Mouse (Mus musculus) thymus, adult 2 months (tissue): ENCODE data around the gene Gm5800. TPM values are rescaled to one million over a fixed set of nuclear protein-coding genes. Genes with fewer than 3 reads are reported as not detected.
"Not testable (repeated sequence)": the region's sequence is repeated elsewhere in the genome, so short reads cannot be mapped to it uniquely, and the experiment has no call there.

ENCODE experiments used
- DNase-seq: peaks from one replicate; pipeline ENCODE4 v3.0.0; 2021
- H3K27ac ChIP-seq: fragments of 200-500 bp; 2 replicates; pipeline ENCODE4 v1.5.1; 2012; ENCODE audit warnings: low read length, control low read depth; ENCODE audit not compliant: control insufficient read depth, insufficient read depth
- H3K27me3 ChIP-seq: fragments of 200-500 bp; 2 replicates; pipeline ENCODE4 v1.6.1; 2012; ENCODE audit warnings: mild to moderate bottlenecking, low read length, moderate library complexity, mixed read lengths; ENCODE audit not compliant: control insufficient read depth, insufficient read depth
- H3K36me3 ChIP-seq: fragments of 200-500 bp; 2 replicates; pipeline ENCODE4 v1.6.1; 2012; ENCODE audit warnings: mild to moderate bottlenecking, low read length, moderate library complexity; ENCODE audit not compliant: control insufficient read depth, insufficient read depth
- H3K4me1 ChIP-seq: fragments of 200-500 bp; replicated peaks from 2 replicates; pipeline ENCODE4 v1.6.1; 2012; ENCODE audit warnings: low read length; ENCODE audit not compliant: control insufficient read depth, insufficient read depth
- H3K4me3 ChIP-seq: fragments of 200-500 bp; 2 replicates; pipeline ENCODE4 v1.5.1; 2012; ENCODE audit warnings: mild to moderate bottlenecking, low read length, control low read depth, moderate library complexity; ENCODE audit not compliant: control insufficient read depth, insufficient read depth
- CTCF ChIP-seq: fragments of 200-500 bp; IDR thresholded peaks from 2 replicates; pipeline ENCODE4 v1.5.1; 2012; ENCODE audit warnings: mild to moderate bottlenecking, control low read depth, low read length, moderate library complexity, borderline replicate concordance; ENCODE audit not compliant: control insufficient read depth, poor library complexity, insufficient read depth; ENCODE audit errors: extremely low read depth
- POLR2A ChIP-seq: fragments of 200-500 bp; IDR thresholded peaks from 2 replicates; pipeline ENCODE4 v1.6.1; 2012; ENCODE audit warnings: mild to moderate bottlenecking, low read length, control low read depth, moderate library complexity; ENCODE audit not compliant: control insufficient read depth, poor library complexity, insufficient read depth; ENCODE audit errors: extremely low read depth
- WGBS: fragments of 180-500 bp; shearing (Covaris S2); methylation state at CpG from one replicate; pipeline ENCODE4 v1.1.7; 2018; 5-methylcytosine and 5-hydroxymethylcytosine counted together
- polyA plus RNA-seq: library from polyadenylated mRNA; depleted of rRNA; stranded (reverse); fragments of >200 nt; gene quantifications from 2 replicates; pipeline ENCODE4 v1.2.3, GENCODE M21; 2012; rRNA removed

The Gm5800 gene
- polyA plus RNA-seq = not detected in 2 replicates

- no peak within 1 kb of the TSS for H3K27ac ChIP-seq
- H3K4me3 ChIP-seq = no peak within 1 kb of the TSS
- H3K27me3 ChIP-seq = no peaks in the 10 kb centered on the region
- no peaks in the 10 kb centered on the region for H3K36me3 ChIP-seq
- WGBS = 75% methylated on average over 1 of the region's 1 CpGs
- DNase-seq = no peak
- no peaks in the 10 kb centered on the region for H3K4me1 ChIP-seq
- no peak for TF ChIP-seq POLR2A
- no peak for TF ChIP-seq CTCF
Measured at GRCm38 (mm10) chr14:51717083-51717482, at the start of gene Gm5800. Gm5800 (minus strand) TSS chr14:51717183.

GRCm38 (mm10) chr14:51755944-51756343 is 39.0 kb upstream of the Gm5800 start:
- no peak overlapping the region for H3K27ac ChIP-seq
- no peak for TF ChIP-seq POLR2A
- no peak for TF ChIP-seq CTCF
- H3K4me1 ChIP-seq = no peaks in the 10 kb centered on the region
- no peaks in the 10 kb centered on the region for H3K27me3 ChIP-seq
- no peak for DNase-seq
- no peak overlapping the region for H3K4me3 ChIP-seq
- H3K36me3 ChIP-seq = no peaks in the 10 kb centered on the region
- 85% methylated on average over 2 of the region's 2 CpGs for WGBS

GRCm38 (mm10) chr14:51740347-51741170 is 23.6 kb upstream of the Gm5800 start:
- no peak overlapping the region for H3K27ac ChIP-seq
- H3K4me1 ChIP-seq = no peaks in the 10 kb centered on the region
- no peak for TF ChIP-seq POLR2A
- TF ChIP-seq CTCF = no peak
- H3K36me3 ChIP-seq = no peaks in the 10 kb centered on the region
- peaks cover 2% of the 10 kb centered on the region; the same call in 1 of the 2 replicates for H3K27me3 ChIP-seq
- DNase-seq = no peak
- WGBS = 3% methylated on average over 42 of the region's 42 CpGs
- no peak overlapping the region for H3K4me3 ChIP-seq

GRCm38 (mm10) chr14:51739150-51739993 is 22.4 kb upstream of the Gm5800 start:
- H3K4me1 ChIP-seq = no peaks in the 10 kb centered on the region
- H3K4me3 ChIP-seq = no peak overlapping the region
- no peak overlapping the region for H3K27ac ChIP-seq
- TF ChIP-seq CTCF (no peak), POLR2A (no peak)
- peaks cover 2% of the 10 kb centered on the region; the same call in 1 of the 2 replicates for H3K27me3 ChIP-seq
- H3K36me3 ChIP-seq = no peaks in the 10 kb centered on the region
- WGBS = 9% methylated on average over 24 of the region's 24 CpGs
- no peak for DNase-seq

- Histone ChIP-seq H3K36me3 (no peaks in the 10 kb centered on the region), H3K4me3 (no peak overlapping the region), H3K27ac (no peak overlapping the region), H3K4me1 (no peaks in the 10 kb centered on the region), H3K27me3 (peaks cover 2% of the 10 kb centered on the region; the same call in 1 of the 2 replicates)
- TF ChIP-seq POLR2A = no peak
- TF ChIP-seq CTCF = no peak
- 4% methylated on average over 29 of the region's 29 CpGs for WGBS
- no peak for DNase-seq
Measured at GRCm38 (mm10) chr14:51738411-51739149, 21.6 kb upstream of the Gm5800 start.

- Histone ChIP-seq H3K4me1 (no peaks in the 10 kb centered on the region), H3K4me3 (no peak overlapping the region), H3K27ac (no peak overlapping the region), H3K27me3 (peaks cover 2% of the 10 kb centered on the region; the same call in 1 of the 2 replicates), H3K36me3 (no peaks in the 10 kb centered on the region)
- WGBS = 39% methylated on average over 12 of the region's 12 CpGs
- no peak for TF ChIP-seq POLR2A
- TF ChIP-seq CTCF = no peak
- DNase-seq = no peak
Measured at GRCm38 (mm10) chr14:51737967-51738366, 21.0 kb upstream of the Gm5800 start.

GRCm38 (mm10) chr14:51695368-51695767 is 21.6 kb downstream of the Gm5800 start, which contains the start of gene Gm17079:
Gm17079 (minus strand) TSS chr14:51695468.
- H3K4me3 ChIP-seq, H3K36me3 ChIP-seq, H3K27me3 ChIP-seq, H3K27ac ChIP-seq, DNase-seq, H3K4me1 ChIP-seq: not testable (repeated sequence)
- WGBS = 77% methylated on average over 2 of the region's 2 CpGs
